Mouse (Mus musculus) T-helper 17 cell (primary cell): ENCODE data around the gene Prl5a1.

Experiments used
- in situ Hi-C, 2 experiments: fragments of 300-600 bp; cut with MboI, MseI; formaldehyde crosslinking; loops; 1 replicate in 1 of 2; 2 replicates in 1 of 2; pipeline ENCODE4 v1.15.1; 2025; ENCODE audit warnings: high pct_unique_total_duplicates in 2 of 2

Prl5a1 gene

DNA sequence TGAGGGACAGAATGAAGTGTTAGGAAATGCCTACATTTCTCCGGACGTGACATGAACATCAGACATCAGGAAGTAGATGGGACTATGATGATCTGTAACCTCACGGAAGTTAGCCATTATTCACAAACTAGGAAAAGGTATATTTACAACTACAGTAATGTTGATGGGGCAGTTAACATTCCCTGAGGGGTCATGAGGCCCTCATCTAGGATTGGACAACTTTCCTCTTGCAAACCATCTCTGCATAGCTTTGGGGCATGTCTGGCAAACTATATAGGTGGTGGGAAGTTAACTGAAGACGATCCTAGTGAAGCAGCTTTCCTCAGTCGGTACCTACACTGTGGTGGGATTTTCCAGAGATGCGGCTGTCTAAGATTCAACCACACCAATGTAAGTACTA, at the start of gene Prl5a1:
Prl5a1 (plus strand) TSS at position 301 of the 400 bp plus-strand sequence.
- in situ Hi-C loops: no loop called here

DNA sequence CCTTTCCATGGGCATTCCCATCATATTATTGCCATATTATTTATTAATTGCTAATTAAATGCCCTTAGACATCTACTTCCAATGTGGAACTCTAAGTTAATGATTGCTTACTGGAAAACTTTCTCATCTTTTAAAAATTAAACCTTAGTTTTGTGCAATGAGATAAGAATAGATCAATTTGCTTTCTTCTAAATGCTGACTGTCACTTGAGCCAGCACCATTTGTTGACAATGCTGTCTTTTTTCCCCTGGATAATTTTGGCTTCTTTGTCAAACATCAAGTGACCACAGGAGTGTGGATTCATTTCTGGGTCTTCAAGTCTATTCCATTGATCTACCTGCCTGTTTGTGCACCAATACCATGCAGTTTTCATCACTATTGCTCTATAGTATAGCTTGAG, 46.1 kb upstream of the Prl5a1 start:
- in situ Hi-C loops: no loop called here

DNA sequence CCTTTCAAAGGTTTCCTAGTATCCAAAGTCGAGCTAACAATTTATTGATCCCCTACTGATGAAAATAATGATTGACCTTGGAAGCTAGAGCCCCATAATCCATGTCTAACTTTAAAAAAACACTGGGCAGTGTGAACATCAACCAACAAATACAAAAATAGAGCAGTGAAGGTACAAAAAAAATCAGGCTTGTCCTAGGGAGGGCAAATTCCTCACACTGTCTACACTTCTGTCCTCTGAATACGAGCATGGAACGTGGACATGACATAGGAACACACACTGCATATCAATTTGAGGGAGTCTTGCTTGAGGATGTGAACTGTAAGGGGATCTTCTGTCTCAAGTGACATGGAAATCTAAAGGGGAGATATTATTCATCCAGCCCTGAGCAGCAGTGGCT, 33.7 kb upstream of the Prl5a1 start:
- in situ Hi-C loops: no loop called here

DNA sequence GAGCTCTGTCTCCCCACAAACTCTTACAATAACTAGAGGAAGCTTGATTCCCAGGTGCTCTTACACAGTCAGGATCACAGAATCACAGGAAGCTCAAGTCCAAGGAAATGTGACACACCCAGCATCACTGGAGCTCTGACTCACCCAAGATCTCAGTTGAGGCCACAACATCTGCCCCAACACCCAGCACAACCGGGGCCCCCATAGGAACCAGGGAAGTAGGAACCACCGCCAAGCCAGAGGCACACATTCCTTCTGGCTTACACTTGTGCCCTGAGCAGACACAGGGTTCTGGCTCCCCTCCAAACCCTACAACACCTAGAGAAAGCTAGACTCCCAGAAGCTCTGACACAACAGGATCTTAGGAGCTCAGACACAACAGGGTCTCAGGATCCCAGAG, 9.5 kb upstream of the Prl5a1 start:
- in situ Hi-C loops: no loop called here

DNA sequence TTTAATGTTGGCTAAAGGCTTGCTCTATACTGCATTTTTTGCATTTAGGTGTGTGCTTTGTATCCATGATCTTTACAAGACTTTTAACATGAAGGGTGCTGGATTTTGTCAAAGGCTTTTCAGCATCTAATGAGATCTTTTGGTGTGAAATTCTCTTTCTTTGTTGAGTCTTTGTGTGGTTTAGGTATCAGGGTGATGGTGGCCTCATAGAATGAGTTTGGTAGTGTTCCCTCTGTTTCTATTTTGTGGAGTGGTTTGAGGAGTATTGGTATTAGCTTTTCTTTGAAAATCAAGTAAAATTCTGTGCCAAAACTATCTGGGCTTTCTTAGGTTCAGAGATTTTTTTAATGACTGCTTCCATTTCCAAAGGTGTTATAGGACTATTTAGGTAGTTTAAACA, 6.5 kb upstream of the Prl5a1 start:
- in situ Hi-C loops: no loop called here
